Mouse (Mus musculus): ENCODE data around the gene Dennd1b. TPM values are rescaled to one million over a fixed set of nuclear protein-coding genes. Genes with fewer than 3 reads are reported as not detected.

Gene Dennd1b
- polyA plus RNA-seq, 1 experiment from 2014 or later, result 3.1 TPM

DNA sequence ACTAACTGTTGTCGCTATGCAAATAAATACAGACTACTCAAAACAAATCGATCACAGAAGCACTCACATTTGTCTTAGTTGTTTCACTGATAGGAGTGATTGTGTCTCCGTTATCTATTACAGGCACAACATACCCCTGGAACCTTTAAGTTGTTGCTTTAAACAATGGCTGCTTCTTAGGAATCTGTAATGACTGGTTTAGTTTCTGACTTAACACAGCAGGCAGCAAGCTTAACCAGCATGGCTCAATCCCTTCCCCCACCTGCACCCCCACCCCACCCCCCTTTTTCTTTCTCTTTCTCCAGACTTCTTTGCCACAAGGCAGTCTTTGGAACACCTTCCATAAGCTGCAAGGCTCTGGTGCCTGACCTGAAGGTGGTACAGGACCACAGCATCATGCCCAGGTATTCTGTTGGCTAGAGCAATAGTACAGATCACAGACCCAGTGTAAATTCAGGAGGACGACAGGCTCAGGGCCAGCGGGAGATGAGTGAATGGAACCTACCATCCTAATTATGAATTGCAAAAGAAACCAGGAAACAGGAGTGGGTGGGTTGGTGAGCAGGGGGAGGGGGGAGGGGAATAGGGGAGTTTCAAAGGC lies 231.3 kb downstream of the Dennd1b start:
- no peaks in the 10 kb centered on the region for H3K27me3 ChIP-seq
- H3K9me3 ChIP-seq (replicated peaks), result no peaks in the 10 kb centered on the region
- no peak for ATAC-seq (ENCODE audit: insufficient read depth)
- no peaks in the 10 kb centered on the region for H3K4me1 ChIP-seq (replicated peaks)
- no peak overlapping the region for H3K4me3 ChIP-seq (replicated peaks)
- no peaks in the 10 kb centered on the region for H3K36me3 ChIP-seq (replicated peaks)
- H3K9ac ChIP-seq, result no peak overlapping the region
- H3K4me2 ChIP-seq, result no peak overlapping the region
- WGBS (ENCODE audit: insufficient replicate concordance), result 28% methylated on average over 5 of the region's 5 CpGs
- H3K27ac ChIP-seq (replicated peaks), result no peak overlapping the region

DNA sequence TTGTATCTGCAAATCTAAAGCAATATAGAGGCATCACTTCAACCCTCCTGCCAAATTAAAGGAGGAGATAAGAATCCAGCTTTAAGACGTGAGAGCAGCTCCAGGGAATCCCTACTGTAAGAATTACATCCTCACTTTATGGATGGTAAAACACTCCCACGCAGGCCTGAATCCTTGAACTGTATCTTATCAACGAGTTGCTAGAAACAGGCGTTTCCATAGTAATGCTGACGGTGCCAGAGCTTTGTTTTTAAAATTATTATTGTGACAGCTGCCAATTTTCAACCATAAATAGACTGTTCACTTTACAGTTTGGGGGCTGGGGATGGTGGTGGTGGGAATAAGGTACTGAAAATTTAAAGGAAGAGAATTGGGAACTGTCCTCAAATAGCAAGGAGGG lies 239.8 kb downstream of the Dennd1b start:
- Histone ChIP-seq H3K27ac (replicated peaks) (no peak overlapping the region), H3K4me2 (no peak overlapping the region), H3K4me3 (replicated peaks) (no peak overlapping the region), H3K9me3 (replicated peaks) (no peaks in the 10 kb centered on the region), H3K27me3 (no peaks in the 10 kb centered on the region), H3K4me1 (replicated peaks) (no peaks in the 10 kb centered on the region), H3K36me3 (replicated peaks) (no peaks in the 10 kb centered on the region), H3K9ac (no peak overlapping the region)
- no peak for ATAC-seq (ENCODE audit: insufficient read depth)
- 54% methylated on average over 5 of the region's 5 CpGs for WGBS (ENCODE audit: insufficient replicate concordance)

DNA sequence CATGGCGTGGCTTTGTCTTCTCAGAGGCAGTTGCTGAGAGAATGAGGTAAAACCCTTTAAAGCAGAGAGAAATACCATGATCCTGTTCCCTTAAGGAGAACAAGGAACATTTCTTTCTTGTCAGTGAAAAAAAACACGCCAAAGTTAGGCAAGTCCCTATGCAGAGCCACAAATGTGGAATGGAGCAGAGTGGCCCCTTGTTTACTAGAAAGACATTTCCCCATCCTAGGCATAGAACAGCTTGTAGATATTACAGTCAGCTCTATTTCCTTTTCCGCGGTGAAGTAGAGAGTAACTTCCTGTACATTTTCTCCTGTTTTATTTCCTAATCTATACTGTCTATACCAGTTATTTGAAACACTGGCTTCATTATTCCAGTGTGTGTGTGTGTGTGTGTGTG lies 243.0 kb downstream of the Dennd1b start:
- no peak overlapping the region for H3K9ac ChIP-seq
- WGBS (ENCODE audit: insufficient replicate concordance), result 39% methylated on average over 4 of the region's 4 CpGs
- no peaks in the 10 kb centered on the region for H3K4me1 ChIP-seq (replicated peaks)
- H3K4me2 ChIP-seq, result no peak overlapping the region
- ATAC-seq (ENCODE audit: insufficient read depth), result no peak
- no peak overlapping the region for H3K4me3 ChIP-seq (replicated peaks)
- H3K36me3 ChIP-seq (replicated peaks), result no peaks in the 10 kb centered on the region
- H3K9me3 ChIP-seq (replicated peaks), result no peaks in the 10 kb centered on the region
- no peak overlapping the region for H3K27ac ChIP-seq (replicated peaks)
- no peaks in the 10 kb centered on the region for H3K27me3 ChIP-seq

DNA sequence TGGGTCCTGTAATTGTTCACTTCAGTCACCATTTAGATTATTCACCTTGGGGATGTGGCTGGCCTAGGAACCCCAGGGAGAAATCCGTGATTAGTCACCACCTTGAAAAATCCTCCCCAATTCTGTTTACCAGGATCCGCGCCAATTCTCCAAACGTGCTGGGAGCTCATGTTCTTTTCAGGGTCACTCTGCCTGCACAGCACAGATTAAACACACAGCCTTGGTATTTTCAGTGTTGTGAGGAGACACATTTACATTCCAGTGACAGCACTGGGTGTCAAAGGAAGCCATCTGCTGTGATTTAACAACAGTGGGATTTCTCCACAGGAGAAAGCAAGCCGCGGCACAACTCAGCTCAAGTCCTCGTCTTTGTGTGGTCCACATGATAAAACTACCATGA lies 246.6 kb downstream of the Dennd1b start:
- no peak overlapping the region for H3K9ac ChIP-seq
- no peak overlapping the region for H3K4me3 ChIP-seq (replicated peaks)
- H3K27me3 ChIP-seq, result no peaks in the 10 kb centered on the region
- ATAC-seq (ENCODE audit: insufficient read depth), result no peak
- no peak overlapping the region for H3K4me2 ChIP-seq
- no peaks in the 10 kb centered on the region for H3K9me3 ChIP-seq (replicated peaks)
- H3K27ac ChIP-seq (replicated peaks), result no peak overlapping the region
- H3K36me3 ChIP-seq (replicated peaks), result no peaks in the 10 kb centered on the region
- WGBS (ENCODE audit: insufficient replicate concordance), result 56% methylated on average over 7 of the region's 7 CpGs
- H3K4me1 ChIP-seq (replicated peaks), result no peaks in the 10 kb centered on the region

DNA sequence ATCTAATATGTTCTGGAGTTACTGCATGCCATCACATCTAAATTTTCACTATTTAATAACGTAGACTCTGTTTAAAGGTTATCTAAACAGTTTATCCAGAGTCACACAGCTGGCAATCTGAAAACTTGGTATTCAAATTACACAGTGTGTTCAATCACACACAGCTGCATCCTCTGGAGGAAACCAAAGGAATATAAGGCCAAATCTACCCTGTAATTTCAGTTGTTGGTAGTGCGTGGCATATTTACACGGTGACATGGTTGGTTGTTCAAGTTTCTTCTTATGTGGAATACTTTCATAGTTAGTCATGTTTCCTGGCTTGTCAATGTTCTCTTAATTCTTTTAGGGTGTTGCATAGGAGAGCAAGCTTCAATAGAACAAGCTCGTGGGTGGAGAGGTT lies 247.3 kb downstream of the Dennd1b start:
- H3K4me3 ChIP-seq (replicated peaks), result no peak overlapping the region
- no peak for ATAC-seq (ENCODE audit: insufficient read depth)
- WGBS (ENCODE audit: insufficient replicate concordance), result 54% methylated on average over 4 of the region's 4 CpGs
- no peak overlapping the region for H3K9ac ChIP-seq
- H3K27me3 ChIP-seq, result no peaks in the 10 kb centered on the region
- no peaks in the 10 kb centered on the region for H3K36me3 ChIP-seq (replicated peaks)
- H3K4me1 ChIP-seq (replicated peaks), result no peaks in the 10 kb centered on the region
- H3K4me2 ChIP-seq, result no peak overlapping the region
- H3K9me3 ChIP-seq (replicated peaks), result no peaks in the 10 kb centered on the region
- H3K27ac ChIP-seq (replicated peaks), result no peak overlapping the region

DNA sequence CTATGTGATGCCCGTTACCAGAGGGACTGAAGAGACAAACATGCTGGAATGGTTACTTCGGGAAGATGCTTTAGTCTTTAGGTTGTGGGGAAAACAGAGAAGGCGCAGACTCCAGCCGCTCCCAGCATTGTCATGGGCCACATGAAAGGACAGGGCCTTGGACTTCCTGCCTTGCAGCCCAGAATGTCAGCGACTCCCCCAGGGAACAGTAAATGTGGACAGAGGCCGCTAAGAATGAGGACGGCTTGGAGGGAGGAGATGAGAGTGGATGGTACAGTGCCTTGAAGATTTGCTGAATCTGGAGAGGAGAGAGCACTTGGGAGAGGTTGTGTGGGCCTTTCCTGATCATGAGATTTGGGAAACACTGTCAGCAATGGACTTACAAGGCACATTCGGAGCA lies 252.1 kb downstream of the Dennd1b start:
- H3K27me3 ChIP-seq, result no peaks in the 10 kb centered on the region
- no peak overlapping the region for H3K27ac ChIP-seq (replicated peaks)
- no peaks in the 10 kb centered on the region for H3K4me1 ChIP-seq (replicated peaks)
- ATAC-seq (ENCODE audit: insufficient read depth), result no peak
- no peaks in the 10 kb centered on the region for H3K9me3 ChIP-seq (replicated peaks)
- no peaks in the 10 kb centered on the region for H3K36me3 ChIP-seq (replicated peaks)
- H3K9ac ChIP-seq, result no peak overlapping the region
- WGBS (ENCODE audit: insufficient replicate concordance), result 56% methylated on average over 8 of the region's 8 CpGs
- no peak overlapping the region for H3K4me2 ChIP-seq
- no peak overlapping the region for H3K4me3 ChIP-seq (replicated peaks)

DNA sequence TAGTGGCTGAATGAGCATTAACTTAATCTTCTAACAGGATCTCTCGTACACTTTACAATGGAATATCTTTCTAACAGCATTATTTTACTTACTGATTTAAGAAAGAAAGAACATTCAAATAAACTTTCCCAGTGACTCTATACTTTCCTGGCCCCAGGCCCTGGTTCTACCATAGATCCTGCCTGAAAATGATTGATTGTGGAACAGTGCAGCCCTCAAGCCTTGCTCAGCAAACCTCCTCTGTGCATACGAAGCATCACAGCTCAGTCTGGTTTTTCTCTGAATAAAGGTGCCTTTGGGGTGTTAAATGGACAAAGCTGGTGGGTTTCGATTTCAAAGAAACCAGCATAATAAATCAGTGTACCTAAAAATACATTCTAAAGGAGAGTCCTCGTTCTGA lies 260.6 kb downstream of the Dennd1b start:
- Histone ChIP-seq H3K27ac (replicated peaks) (no peak overlapping the region), H3K4me1 (replicated peaks) (no peaks in the 10 kb centered on the region), H3K4me3 (replicated peaks) (no peak overlapping the region), H3K27me3 (no peaks in the 10 kb centered on the region), H3K36me3 (replicated peaks) (no peaks in the 10 kb centered on the region), H3K4me2 (no peak overlapping the region), H3K9ac (no peak overlapping the region), H3K9me3 (replicated peaks) (no peaks in the 10 kb centered on the region)
- WGBS (ENCODE audit: insufficient replicate concordance), result 48% methylated on average over 4 of the region's 4 CpGs
- no peak for ATAC-seq (ENCODE audit: insufficient read depth)

DNA sequence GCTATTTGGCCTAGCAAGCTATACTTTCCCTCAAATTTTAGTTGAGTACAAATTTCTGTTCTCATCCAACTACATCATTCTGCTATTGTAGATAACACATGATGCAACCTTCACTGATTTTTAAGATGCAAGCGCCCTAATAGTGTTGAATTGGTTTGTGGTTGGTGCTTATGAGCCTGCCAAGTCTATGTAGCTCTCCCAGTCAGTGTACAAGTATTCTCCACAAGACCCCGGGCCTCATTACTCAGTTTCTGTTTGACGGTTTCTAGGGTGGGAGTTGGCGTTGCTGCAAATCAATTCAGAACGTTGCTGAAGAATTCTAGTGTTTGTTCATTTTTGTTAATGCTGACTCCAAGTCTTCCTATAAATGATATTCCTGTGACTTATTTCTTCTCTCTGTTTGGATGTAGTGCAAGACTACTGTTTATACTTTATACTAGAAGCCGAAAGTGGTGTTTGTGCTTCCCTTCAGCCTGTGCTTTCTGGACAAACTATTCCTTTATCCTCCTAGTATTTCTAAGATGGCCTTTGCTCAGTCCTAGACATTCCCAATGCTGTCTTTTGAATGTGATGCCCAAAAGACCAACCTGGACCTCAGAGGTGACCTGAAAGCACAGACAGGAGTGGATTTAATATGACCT lies 261.2 kb downstream of the Dennd1b start:
- no peak for ATAC-seq (ENCODE audit: insufficient read depth)
- no peaks in the 10 kb centered on the region for H3K9me3 ChIP-seq (replicated peaks)
- WGBS (ENCODE audit: insufficient replicate concordance), result 65% methylated on average over 6 of the region's 6 CpGs
- H3K4me2 ChIP-seq, result no peak overlapping the region
- no peaks in the 10 kb centered on the region for H3K27me3 ChIP-seq
- H3K4me1 ChIP-seq (replicated peaks), result no peaks in the 10 kb centered on the region
- no peak overlapping the region for H3K27ac ChIP-seq (replicated peaks)
- no peak overlapping the region for H3K9ac ChIP-seq
- no peaks in the 10 kb centered on the region for H3K36me3 ChIP-seq (replicated peaks)
- no peak overlapping the region for H3K4me3 ChIP-seq (replicated peaks)

Other genes starting within 250 kb of the Dennd1b start
- gene Lhx9, start 114.9 kb upstream of the Dennd1b start, polyA plus RNA-seq (2015; fragmentation: Nextera tagmentation; extraction: Ambion mirVana), result 0.02 and 0.03 TPM in 2 replicates
- gene 2310009B15Rik, start 106.6 kb upstream of the Dennd1b start, polyA plus RNA-seq (2015; fragmentation: Nextera tagmentation; extraction: Ambion mirVana), result 9.6 and 10.9 TPM in 2 replicates

Measured in liver, embryonic 15.5 days (tissue).